Mouse (Mus musculus) forebrain, embryonic 14.5 days (tissue): Measurements from ENCODE around the gene Dusp10. TPM values are rescaled to one million over a fixed set of nuclear protein-coding genes. Genes with fewer than 3 reads are reported as not detected.

Experiments used
- ATAC-seq: fragments of 200-750 bp; cut with Nextera tagmentation; 2 replicates; pipeline ENCODE4 v1.8.0; 2017; ENCODE audit warnings: mild to moderate bottlenecking, moderate library complexity
- DNase-seq: peaks from one replicate; pipeline ENCODE4 v3.0.0-alpha.2; 2015; ENCODE audit warnings: low spot score
- H3K27ac ChIP-seq: fragments of 300-500 bp; sonication (generic); 2 replicates; pipeline ENCODE4 v1.5.1; 2014; ENCODE audit warnings: low read depth, mild to moderate bottlenecking, control low read depth, low read length, moderate library complexity
- H3K27me3 ChIP-seq: fragments of 300-500 bp; sonication (generic); replicated peaks from 2 replicates; pipeline ENCODE4 v1.6.1; 2014; ENCODE audit warnings: low read length, control low read depth, mixed read lengths; ENCODE audit not compliant: control insufficient read depth, insufficient read depth
- H3K36me3 ChIP-seq: fragments of 300-500 bp; sonication (generic); 2 replicates; pipeline ENCODE4 v1.6.1; 2014; ENCODE audit warnings: low read length, control low read depth; ENCODE audit not compliant: control insufficient read depth, insufficient read depth
- H3K4me1 ChIP-seq: fragments of 300-500 bp; sonication (generic); 2 replicates; pipeline ENCODE4 v1.6.1; 2014; ENCODE audit warnings: antibody characterized with exemption, low read length, control low read depth; ENCODE audit not compliant: control insufficient read depth, insufficient read depth
- H3K4me2 ChIP-seq: fragments of 300-500 bp; sonication (generic); 2 replicates; pipeline ENCODE4 v1.6.1; 2014; ENCODE audit warnings: mild to moderate bottlenecking, control low read depth, low read length
- H3K4me3 ChIP-seq: fragments of 300-500 bp; sonication (generic); 2 replicates; pipeline ENCODE4 v1.5.1; 2014; ENCODE audit warnings: low read depth, low read length, control low read depth
- H3K9ac ChIP-seq: fragments of 300-500 bp; sonication (generic); 2 replicates; pipeline ENCODE4 v1.6.1; 2014; ENCODE audit warnings: mild to moderate bottlenecking, low read length, control low read depth, moderate library complexity
- H3K9me3 ChIP-seq: fragments of 300-500 bp; sonication (generic); replicated peaks from 2 replicates; pipeline ENCODE4 v1.6.1; 2016; ENCODE audit warnings: low read length, control low read depth, mixed read lengths; ENCODE audit not compliant: control insufficient read depth
- WGBS: fragments of 180-500 bp; shearing (Covaris S2); extraction: QIAGEN DNeasy Blood & Tissue Kit; methylation state at CpG from one replicate; pipeline ENCODE4 v1.1.7; 2014; 5-methylcytosine and 5-hydroxymethylcytosine counted together
- polyA plus RNA-seq: library from polyadenylated mRNA; unstranded; fragments of >200 nt; fragmentation: Nextera tagmentation; extraction: Ambion mirVana; gene quantifications from 2 replicates; pipeline ENCODE4 v1.2.1, GENCODE M21; 2014

Gene Dusp10
- polyA plus RNA-seq, 1 experiment from 2014 or later, result 7.2 TPM

DNA sequence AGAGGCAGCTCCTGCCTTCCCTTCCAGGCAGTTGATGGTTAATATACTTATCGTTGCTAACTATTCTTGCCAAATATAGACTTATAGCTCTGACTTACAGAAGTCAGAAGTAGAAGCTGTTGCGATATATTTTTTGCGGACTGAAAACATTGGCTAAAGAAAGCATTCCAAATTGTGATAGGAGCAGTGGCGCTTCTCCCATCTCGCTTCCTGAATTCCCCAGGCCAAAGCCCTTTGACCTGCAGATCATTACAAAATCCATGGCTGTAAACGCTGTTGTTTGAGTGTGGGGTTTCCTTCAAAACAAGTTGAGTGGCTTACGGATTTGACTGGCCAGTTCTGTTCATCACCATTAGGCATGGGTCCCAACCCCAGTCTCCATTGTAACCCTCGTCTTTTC is 45.1 kb downstream of the Dusp10 start:
- no peak for DNase-seq
- no peaks in the 10 kb centered on the region for H3K27me3 ChIP-seq
- H3K9me3 ChIP-seq, result no peaks in the 10 kb centered on the region
- H3K27ac ChIP-seq, result no peak overlapping the region
- 91% methylated on average over 8 of the region's 8 CpGs for WGBS
- no peak overlapping the region for H3K9ac ChIP-seq
- ATAC-seq, result no peak
- H3K4me2 ChIP-seq, result no peak overlapping the region
- no peak overlapping the region for H3K4me3 ChIP-seq
- no peaks in the 10 kb centered on the region for H3K4me1 ChIP-seq
- no peaks in the 10 kb centered on the region for H3K36me3 ChIP-seq

DNA sequence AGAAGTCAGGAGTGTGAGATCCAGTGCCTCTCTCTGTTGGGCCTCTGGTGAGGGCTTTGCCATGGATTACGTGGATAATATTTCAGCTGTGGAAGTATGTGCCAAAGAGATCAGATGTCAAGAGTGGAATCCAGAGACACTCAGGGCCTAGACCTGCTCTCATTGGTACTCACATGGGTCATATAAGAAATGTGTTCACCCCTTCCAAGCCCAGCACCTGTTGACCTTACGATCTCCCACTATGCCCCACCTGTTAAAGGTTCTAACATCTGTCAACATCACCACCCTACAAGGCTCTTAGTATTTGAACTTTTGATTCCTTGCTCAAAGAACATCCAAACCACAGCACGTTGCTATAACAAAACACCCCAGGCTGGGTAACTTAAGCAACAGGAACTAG is 46.7 kb downstream of the Dusp10 start:
- H3K4me3 ChIP-seq, result no peak overlapping the region
- ATAC-seq (no peak), DNase-seq (no peak)
- H3K27me3 ChIP-seq, result no peaks in the 10 kb centered on the region
- no peaks in the 10 kb centered on the region for H3K9me3 ChIP-seq
- no peaks in the 10 kb centered on the region for H3K36me3 ChIP-seq
- H3K27ac ChIP-seq, result no peak overlapping the region
- H3K4me2 ChIP-seq, result no peak overlapping the region
- H3K9ac ChIP-seq, result no peak overlapping the region
- H3K4me1 ChIP-seq, result no peaks in the 10 kb centered on the region
- WGBS, result 95% methylated on average over 3 of the region's 3 CpGs

DNA sequence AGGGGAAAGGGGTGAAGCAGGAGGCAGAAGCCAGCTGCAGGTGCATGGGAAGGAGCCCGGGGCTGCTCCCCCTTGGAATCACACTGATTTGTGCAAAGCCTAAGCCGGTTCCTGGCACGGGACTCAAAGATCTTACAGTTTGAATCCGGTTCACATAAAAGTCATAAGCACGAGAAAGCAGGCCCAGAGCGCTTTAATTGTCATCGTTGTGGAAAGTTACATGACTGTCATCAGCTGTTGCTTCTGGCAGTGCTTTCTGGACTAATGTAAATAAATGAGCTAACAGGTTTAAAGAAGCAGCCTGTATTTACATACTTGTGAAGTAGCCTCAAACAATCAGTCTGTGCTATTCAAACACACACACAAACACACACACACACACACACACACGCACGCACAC is 47.3 kb downstream of the Dusp10 start:
- H3K4me2 ChIP-seq, result no peak overlapping the region
- H3K4me3 ChIP-seq, result no peak overlapping the region
- H3K4me1 ChIP-seq, result peaks cover 1% of the 10 kb centered on the region
- H3K27ac ChIP-seq, result no peak overlapping the region
- H3K36me3 ChIP-seq, result no peaks in the 10 kb centered on the region
- 57% methylated on average over 9 of the region's 9 CpGs for WGBS
- no peak overlapping the region for H3K9ac ChIP-seq
- H3K9me3 ChIP-seq, result no peaks in the 10 kb centered on the region
- no peaks in the 10 kb centered on the region for H3K27me3 ChIP-seq
- peak; percentile 42 for DNase-seq
- ATAC-seq, result peak; percentile 43; the same call in 1 of the 2 replicates

GRCm38 (mm10) chr1:184060828-184061734 is 48.0 kb downstream of the Dusp10 start:
- no peak overlapping the region for H3K9ac ChIP-seq
- no peak for DNase-seq
- no peaks in the 10 kb centered on the region for H3K27me3 ChIP-seq
- H3K36me3 ChIP-seq, result no peaks in the 10 kb centered on the region
- no peak overlapping the region for H3K4me2 ChIP-seq
- WGBS, result 59% methylated on average over 4 of the region's 4 CpGs
- H3K9me3 ChIP-seq, result no peaks in the 10 kb centered on the region
- no peak for ATAC-seq
- no peak overlapping the region for H3K4me3 ChIP-seq
- H3K27ac ChIP-seq, result no peak overlapping the region
- H3K4me1 ChIP-seq, result peaks cover 8% of the 10 kb centered on the region

- H3K36me3 ChIP-seq, result no peaks in the 10 kb centered on the region
- H3K9me3 ChIP-seq, result no peaks in the 10 kb centered on the region
- H3K27ac ChIP-seq, result no peak overlapping the region
- no peak overlapping the region for H3K4me3 ChIP-seq
- no peak overlapping the region for H3K9ac ChIP-seq
- no peaks in the 10 kb centered on the region for H3K27me3 ChIP-seq
- H3K4me2 ChIP-seq, result no peak overlapping the region
- peaks cover 14% of the 10 kb centered on the region for H3K4me1 ChIP-seq
- ATAC-seq, result no peak
- 85% methylated on average over 1 of the region's 1 CpGs for WGBS
- DNase-seq, result no peak
These were observed 48.8 kb downstream of the Dusp10 start for GRCm38 (mm10) chr1:184061901-184062300.

DNA sequence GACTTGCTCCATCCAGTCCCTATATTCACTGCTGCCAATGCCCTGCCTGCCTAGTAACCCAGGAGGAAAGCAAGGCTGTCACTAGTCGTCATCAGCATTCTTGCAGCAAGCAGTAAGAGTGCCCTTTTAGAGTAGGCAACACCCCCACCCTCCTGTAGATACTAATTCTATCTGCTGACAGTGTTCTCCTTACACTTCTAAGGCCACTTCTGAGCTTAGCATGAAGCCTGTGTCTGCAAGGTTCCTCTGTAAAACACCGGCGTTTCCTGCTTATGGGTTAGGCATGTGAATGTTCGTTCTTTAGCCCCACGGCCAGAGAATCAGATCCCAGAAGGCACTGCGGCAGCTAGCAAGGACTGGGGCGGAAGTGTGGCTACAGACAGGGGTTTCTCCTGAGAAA is 51.2 kb downstream of the Dusp10 start:
- WGBS, result 80% methylated on average over 7 of the region's 7 CpGs
- no peak overlapping the region for H3K4me3 ChIP-seq
- no peak overlapping the region for H3K4me2 ChIP-seq
- ATAC-seq (no peak), DNase-seq (no peak)
- no peak overlapping the region for H3K9ac ChIP-seq
- no peak overlapping the region for H3K27ac ChIP-seq
- no peaks in the 10 kb centered on the region for H3K36me3 ChIP-seq
- H3K27me3 ChIP-seq, result no peaks in the 10 kb centered on the region
- H3K4me1 ChIP-seq, result peaks cover 20% of the 10 kb centered on the region
- H3K9me3 ChIP-seq, result no peaks in the 10 kb centered on the region

DNA sequence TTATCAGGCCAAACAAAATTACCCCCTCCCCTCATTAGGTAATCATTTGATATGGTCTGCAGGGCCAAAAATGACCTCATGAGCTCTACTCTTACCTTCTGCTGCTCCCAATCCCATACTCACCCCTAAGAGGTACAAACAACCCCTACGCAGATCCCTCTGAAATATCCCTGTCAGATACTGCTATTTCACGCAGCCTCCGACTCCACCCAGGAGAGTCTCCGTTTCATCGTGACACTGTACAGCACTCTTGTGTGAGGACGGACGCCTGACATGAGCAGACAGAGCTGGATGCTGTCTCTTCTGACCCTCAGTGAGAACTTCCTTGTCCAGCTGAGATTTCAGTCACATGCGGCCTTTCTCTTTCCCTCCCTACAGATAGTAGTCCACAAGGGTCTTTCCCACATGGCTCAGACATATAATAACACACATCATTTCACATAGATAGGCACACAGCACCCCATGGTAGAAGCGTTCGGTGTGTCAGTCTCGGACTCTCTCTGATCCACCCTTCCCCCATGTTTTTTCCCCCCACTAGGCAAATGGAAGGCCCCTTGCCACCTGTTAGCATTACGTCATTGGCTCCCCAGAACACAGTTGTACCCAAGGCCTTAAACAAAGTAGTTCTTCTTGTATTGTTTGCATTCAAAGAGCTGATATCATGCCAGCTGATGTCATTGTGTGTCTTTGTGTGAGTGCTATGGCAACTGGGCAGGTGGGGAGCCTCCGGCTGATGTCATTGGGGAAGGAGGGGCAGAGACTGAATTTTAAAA is 52.7 kb downstream of the Dusp10 start:
- 23% methylated on average over 13 of the region's 13 CpGs for WGBS

DNA sequence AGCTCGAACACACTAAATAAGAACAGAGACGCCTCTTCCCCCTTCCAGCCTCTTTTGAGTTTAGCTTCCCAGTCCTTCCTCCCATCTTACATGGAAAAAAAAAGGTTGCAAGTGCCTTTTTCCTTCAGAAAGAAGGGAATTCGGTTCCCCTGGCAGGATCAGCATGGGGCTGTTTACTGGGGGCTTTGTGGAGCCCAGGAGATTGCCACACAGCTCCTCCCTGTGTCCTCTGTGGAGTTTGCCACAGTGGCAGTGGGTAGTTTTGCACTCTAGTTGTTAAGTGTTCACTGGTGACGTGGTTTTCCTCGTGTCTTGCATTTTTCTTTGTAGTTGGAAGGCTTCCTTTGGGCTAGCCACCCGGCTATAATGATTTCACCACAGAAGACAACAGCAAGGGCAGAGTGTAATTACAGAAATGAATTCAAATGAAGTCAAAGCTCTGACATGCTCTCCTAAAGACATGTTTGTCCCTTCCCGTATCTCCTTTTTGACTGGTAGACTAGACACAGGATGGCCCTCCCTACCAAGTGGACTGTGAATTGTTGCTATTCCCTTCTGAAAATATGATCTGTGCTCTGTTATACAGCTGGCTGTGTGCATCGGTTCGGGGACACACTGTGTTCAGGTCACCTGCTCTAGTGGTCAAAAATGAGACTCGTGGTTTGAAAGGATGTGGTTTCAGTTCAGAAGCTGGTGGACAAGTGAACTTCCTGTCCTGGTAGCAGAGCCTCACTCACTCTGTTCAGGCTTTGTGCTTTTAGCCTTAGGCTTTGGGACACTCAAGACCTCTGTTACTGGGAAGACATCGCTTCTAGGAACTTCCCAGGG is 53.6 kb downstream of the Dusp10 start:
- peak overlapping the region; percentile 30; the same call in 1 of the 2 replicates for H3K4me2 ChIP-seq
- peaks cover 20% of the 10 kb centered on the region for H3K4me1 ChIP-seq
- peak overlapping the region; percentile 86 for H3K27ac ChIP-seq
- WGBS, result 23% methylated on average over 11 of the region's 11 CpGs
- H3K27me3 ChIP-seq, result no peaks in the 10 kb centered on the region
- peak; percentile 76 for ATAC-seq
- no peak overlapping the region for H3K9ac ChIP-seq
- no peak overlapping the region for H3K4me3 ChIP-seq
- no peak for DNase-seq
- H3K9me3 ChIP-seq, result no peaks in the 10 kb centered on the region
- H3K36me3 ChIP-seq, result peaks cover 17% of the 10 kb centered on the region; the same call in 1 of the 2 replicates

More for the DNA sequence above, 52.7 kb downstream of the Dusp10 start:
- Histone ChIP-seq H3K9me3 (no peaks in the 10 kb centered on the region), H3K36me3 (peaks cover 9% of the 10 kb centered on the region; the same call in 1 of the 2 replicates), H3K27ac (peak overlapping the region; percentile 86), H3K9ac (peak overlapping the region; percentile 26; the same call in 1 of the 2 replicates), H3K4me1 (peaks cover 20% of the 10 kb centered on the region), H3K4me3 (no peak overlapping the region), H3K27me3 (no peaks in the 10 kb centered on the region), H3K4me2 (peak overlapping the region; percentile 30; the same call in 1 of the 2 replicates)
- DNase-seq (peak; percentile 93), ATAC-seq (peak; percentile 90)
